Mouse (Mus musculus) forebrain, embryonic 14.5 days (tissue): ENCODE results near the gene Csmd2. TPM values are rescaled to one million over a fixed set of nuclear protein-coding genes. Genes with fewer than 3 reads are reported as not detected.

Source experiments
- ATAC-seq: fragments of 200-750 bp; cut with Nextera tagmentation; 2 replicates; pipeline ENCODE4 v1.8.0; 2017; ENCODE audit warnings: mild to moderate bottlenecking, moderate library complexity
- DNase-seq: peaks from one replicate; pipeline ENCODE4 v3.0.0-alpha.2; 2015; ENCODE audit warnings: low spot score
- H3K27ac ChIP-seq: fragments of 300-500 bp; sonication (generic); 2 replicates; pipeline ENCODE4 v1.5.1; 2014; ENCODE audit warnings: low read depth, mild to moderate bottlenecking, control low read depth, low read length, moderate library complexity
- H3K27me3 ChIP-seq: fragments of 300-500 bp; sonication (generic); replicated peaks from 2 replicates; pipeline ENCODE4 v1.6.1; 2014; ENCODE audit warnings: low read length, control low read depth, mixed read lengths; ENCODE audit not compliant: control insufficient read depth, insufficient read depth
- H3K36me3 ChIP-seq: fragments of 300-500 bp; sonication (generic); 2 replicates; pipeline ENCODE4 v1.6.1; 2014; ENCODE audit warnings: low read length, control low read depth; ENCODE audit not compliant: control insufficient read depth, insufficient read depth
- H3K4me1 ChIP-seq: fragments of 300-500 bp; sonication (generic); 2 replicates; pipeline ENCODE4 v1.6.1; 2014; ENCODE audit warnings: antibody characterized with exemption, low read length, control low read depth; ENCODE audit not compliant: control insufficient read depth, insufficient read depth
- H3K4me2 ChIP-seq: fragments of 300-500 bp; sonication (generic); 2 replicates; pipeline ENCODE4 v1.6.1; 2014; ENCODE audit warnings: mild to moderate bottlenecking, control low read depth, low read length
- H3K4me3 ChIP-seq: fragments of 300-500 bp; sonication (generic); 2 replicates; pipeline ENCODE4 v1.5.1; 2014; ENCODE audit warnings: low read depth, low read length, control low read depth
- H3K9ac ChIP-seq: fragments of 300-500 bp; sonication (generic); 2 replicates; pipeline ENCODE4 v1.6.1; 2014; ENCODE audit warnings: mild to moderate bottlenecking, low read length, control low read depth, moderate library complexity
- H3K9me3 ChIP-seq: fragments of 300-500 bp; sonication (generic); replicated peaks from 2 replicates; pipeline ENCODE4 v1.6.1; 2016; ENCODE audit warnings: low read length, control low read depth, mixed read lengths; ENCODE audit not compliant: control insufficient read depth
- WGBS: fragments of 180-500 bp; shearing (Covaris S2); extraction: QIAGEN DNeasy Blood & Tissue Kit; methylation state at CpG from one replicate; pipeline ENCODE4 v1.1.7; 2014; 5-methylcytosine and 5-hydroxymethylcytosine counted together
- polyA plus RNA-seq: library from polyadenylated mRNA; unstranded; fragments of >200 nt; fragmentation: Nextera tagmentation; extraction: Ambion mirVana; gene quantifications from 2 replicates; pipeline ENCODE4 v1.2.1, GENCODE M21; 2014

The Csmd2 gene
- polyA plus RNA-seq, 1 experiment from 2014 or later: 3.2 TPM

DNA sequence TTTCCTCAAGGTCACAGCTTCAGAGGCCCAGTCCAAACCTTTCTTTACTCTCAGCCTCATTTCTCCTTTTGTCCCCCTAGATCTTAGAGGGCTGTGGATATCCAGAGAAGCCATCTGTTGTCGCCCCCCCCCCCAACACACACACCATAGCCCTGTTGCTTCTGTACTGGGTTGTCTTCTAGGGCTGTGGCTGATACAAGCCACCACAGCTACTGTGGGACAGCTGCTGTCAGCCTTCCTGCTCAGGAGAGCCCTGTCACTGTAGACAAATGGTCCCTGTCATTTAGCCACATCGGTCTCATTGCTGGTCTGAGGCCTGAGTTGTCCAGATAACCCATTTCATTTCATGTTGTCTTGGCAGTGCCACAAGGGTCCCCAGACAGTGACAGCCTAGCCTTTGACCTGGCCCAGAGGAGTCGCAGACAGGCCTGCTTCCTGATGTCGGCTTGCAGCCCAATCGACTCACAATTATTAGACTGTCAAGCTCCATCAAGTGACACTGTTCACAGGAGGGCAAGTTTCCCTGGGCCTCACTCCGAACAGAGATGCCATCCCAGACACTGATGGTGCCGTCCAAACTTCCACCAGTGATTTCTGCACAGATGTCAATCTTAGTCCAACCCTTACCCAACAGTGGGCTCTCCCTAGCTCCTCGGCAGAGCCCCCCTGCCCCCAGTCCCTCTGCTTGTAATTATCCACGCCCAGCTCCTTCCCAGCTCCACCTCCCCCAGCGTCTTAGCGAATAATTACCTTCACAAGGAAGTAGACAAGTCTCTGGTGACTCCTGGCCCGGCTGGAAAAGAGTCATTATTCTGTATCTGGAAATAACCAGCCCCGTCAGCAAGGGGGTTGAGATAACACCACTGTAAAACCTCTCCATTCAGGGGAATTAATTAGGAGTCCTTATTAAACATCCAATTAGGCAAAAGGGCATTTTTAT, 240.0 kb downstream of the Csmd2 start:
- Histone ChIP-seq H3K9me3 (no peaks in the 10 kb centered on the region), H3K4me1 (peaks cover 6% of the 10 kb centered on the region; the same call in 1 of the 2 replicates), H3K4me2 (no peak overlapping the region), H3K27ac (no peak overlapping the region), H3K27me3 (no peaks in the 10 kb centered on the region), H3K4me3 (no peak overlapping the region), H3K36me3 (no peaks in the 10 kb centered on the region), H3K9ac (no peak overlapping the region)
- no peak for DNase-seq
- ATAC-seq: 0 out of 2 replicates have a peak, but pooled peaks have one; percentile 15
- WGBS: 35% methylated on average over 13 of the region's 13 CpGs

DNA sequence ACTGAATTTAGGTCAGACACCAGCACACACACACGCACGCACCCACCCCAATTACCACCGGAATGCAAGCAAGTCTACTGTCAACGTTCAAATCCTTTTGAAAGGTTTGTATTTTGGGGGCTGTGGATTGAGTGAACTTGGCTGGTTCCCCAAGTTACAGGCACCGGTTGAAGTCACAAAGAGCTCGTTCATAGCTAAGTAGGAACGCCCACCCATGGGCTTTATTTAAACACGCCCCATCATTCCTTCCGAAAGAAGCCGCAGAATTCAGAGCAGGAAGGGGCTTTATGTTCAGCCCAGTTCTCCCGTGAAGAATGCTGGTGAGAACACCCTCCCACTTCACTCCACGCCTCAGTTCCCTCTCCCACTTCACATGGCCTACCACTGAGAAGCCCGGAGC, 245.8 kb downstream of the Csmd2 start:
- H3K27ac ChIP-seq: no peak overlapping the region
- H3K4me3 ChIP-seq: no peak overlapping the region
- H3K4me2 ChIP-seq: no peak overlapping the region
- DNase-seq: peak; percentile 34
- no peaks in the 10 kb centered on the region for H3K27me3 ChIP-seq
- H3K9me3 ChIP-seq: no peaks in the 10 kb centered on the region
- no peak for ATAC-seq
- H3K4me1 ChIP-seq: no peaks in the 10 kb centered on the region
- WGBS: 61% methylated on average over 13 of the region's 13 CpGs
- H3K36me3 ChIP-seq: no peaks in the 10 kb centered on the region
- no peak overlapping the region for H3K9ac ChIP-seq

- no peak overlapping the region for H3K27ac ChIP-seq
- no peaks in the 10 kb centered on the region for H3K36me3 ChIP-seq
- no peaks in the 10 kb centered on the region for H3K27me3 ChIP-seq
- no peak overlapping the region for H3K4me3 ChIP-seq
- 0 out of 2 replicates have a peak, but pooled peaks cover 3% of the 10 kb centered on the region for H3K4me1 ChIP-seq
- H3K9me3 ChIP-seq: no peaks in the 10 kb centered on the region
- H3K4me2 ChIP-seq: no peak overlapping the region
- 48% methylated on average over 1 of the region's 1 CpGs for WGBS
- DNase-seq: no peak
- ATAC-seq: no peak
- H3K9ac ChIP-seq: no peak overlapping the region
These were observed 251.5 kb downstream of the Csmd2 start for GRCm38 (mm10) chr4:128239113-128239512.

GRCm38 (mm10) chr4:128241075-128241853, 253.6 kb downstream of the Csmd2 start:
- no peak overlapping the region for H3K4me3 ChIP-seq
- no peak overlapping the region for H3K9ac ChIP-seq
- no peak for DNase-seq
- no peak for ATAC-seq
- WGBS: 7% methylated on average over 19 of the region's 19 CpGs
- H3K27ac ChIP-seq: no peak overlapping the region
- no peaks in the 10 kb centered on the region for H3K27me3 ChIP-seq
- no peaks in the 10 kb centered on the region for H3K36me3 ChIP-seq
- H3K9me3 ChIP-seq: no peaks in the 10 kb centered on the region
- 0 out of 2 replicates have a peak, but pooled peaks cover 3% of the 10 kb centered on the region for H3K4me1 ChIP-seq
- no peak overlapping the region for H3K4me2 ChIP-seq

DNA sequence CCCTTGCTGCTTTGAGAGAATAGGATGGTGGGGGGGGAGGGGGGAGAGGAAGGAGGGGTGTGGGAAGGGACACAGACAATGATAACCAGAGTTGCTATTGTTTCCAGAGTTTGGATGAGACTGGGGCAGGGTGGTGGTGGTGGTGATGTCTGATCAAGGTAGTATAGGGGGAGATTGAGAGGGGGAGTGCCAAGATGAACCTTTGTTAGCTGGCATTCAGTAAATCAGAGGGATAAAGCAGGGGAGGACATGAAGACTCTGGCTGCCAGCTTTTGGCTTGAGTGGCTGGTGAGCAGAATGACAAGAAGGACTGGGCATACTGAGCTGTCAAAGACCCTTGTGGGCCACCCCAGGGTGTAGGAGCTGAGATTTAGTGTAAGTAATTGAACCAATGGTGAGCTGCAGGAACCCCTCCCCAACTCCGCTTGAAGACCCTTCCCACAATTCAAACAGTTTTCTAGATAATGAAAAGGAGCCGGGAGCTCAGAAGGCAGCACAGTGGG, 254.2 kb downstream of the Csmd2 start:
- H3K9ac ChIP-seq: no peak overlapping the region
- no peaks in the 10 kb centered on the region for H3K27me3 ChIP-seq
- H3K4me2 ChIP-seq: no peak overlapping the region
- DNase-seq: no peak
- no peaks in the 10 kb centered on the region for H3K36me3 ChIP-seq
- H3K9me3 ChIP-seq: no peaks in the 10 kb centered on the region
- H3K27ac ChIP-seq: no peak overlapping the region
- H3K4me1 ChIP-seq: 0 out of 2 replicates have a peak, but pooled peaks cover 3% of the 10 kb centered on the region
- no peak for ATAC-seq
- H3K4me3 ChIP-seq: no peak overlapping the region
- WGBS: 13% methylated on average over 2 of the region's 2 CpGs

GRCm38 (mm10) chr4:128245201-128245600, 257.5 kb downstream of the Csmd2 start:
- Histone ChIP-seq H3K27me3 (no peaks in the 10 kb centered on the region), H3K4me3 (no peak overlapping the region), H3K9me3 (no peaks in the 10 kb centered on the region), H3K9ac (no peak overlapping the region), H3K36me3 (no peaks in the 10 kb centered on the region), H3K27ac (no peak overlapping the region), H3K4me1 (0 out of 2 replicates have a peak, but pooled peaks cover 3% of the 10 kb centered on the region), H3K4me2 (no peak overlapping the region)
- ATAC-seq: no peak
- no peak for DNase-seq
- WGBS: 42% methylated on average over 2 of the region's 2 CpGs

GRCm38 (mm10) chr4:128248676-128249075, 261.0 kb downstream of the Csmd2 start:
- Histone ChIP-seq H3K4me3 (no peak overlapping the region), H3K9me3 (no peaks in the 10 kb centered on the region), H3K27ac (no peak overlapping the region), H3K4me1 (no peaks in the 10 kb centered on the region), H3K4me2 (no peak overlapping the region), H3K9ac (no peak overlapping the region), H3K27me3 (no peaks in the 10 kb centered on the region), H3K36me3 (no peaks in the 10 kb centered on the region)
- 15% methylated on average over 5 of the region's 5 CpGs for WGBS
- no peak for DNase-seq
- ATAC-seq: no peak

DNA sequence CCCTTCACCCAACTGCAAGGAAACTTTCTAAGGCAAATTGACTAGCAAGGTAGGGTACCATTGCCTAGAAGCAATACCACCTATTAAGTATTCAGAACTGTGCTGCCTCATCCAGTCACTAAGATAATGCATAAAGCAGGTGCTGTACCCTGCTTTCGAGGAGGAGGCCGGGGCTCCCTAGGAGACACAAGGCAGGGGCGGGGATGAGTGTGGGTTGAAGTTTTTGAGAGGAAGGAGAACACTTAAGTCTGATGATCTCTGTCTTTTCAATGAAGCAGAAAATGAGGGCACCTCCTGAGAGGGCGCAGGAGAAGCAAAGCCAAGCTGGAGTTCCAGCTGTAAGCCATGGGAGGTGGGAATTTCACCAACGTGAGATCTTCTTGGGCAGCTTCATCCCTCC, 271.6 kb downstream of the Csmd2 start:
- no peak overlapping the region for H3K4me2 ChIP-seq
- H3K4me3 ChIP-seq: no peak overlapping the region
- H3K36me3 ChIP-seq: no peaks in the 10 kb centered on the region
- ATAC-seq (no peak), DNase-seq (no peak)
- no peaks in the 10 kb centered on the region for H3K4me1 ChIP-seq
- H3K27ac ChIP-seq: no peak overlapping the region
- no peaks in the 10 kb centered on the region for H3K27me3 ChIP-seq
- no peak overlapping the region for H3K9ac ChIP-seq
- 85% methylated on average over 5 of the region's 5 CpGs for WGBS
- H3K9me3 ChIP-seq: no peaks in the 10 kb centered on the region
